Mouse (Mus musculus) right cerebral cortex, adult 2 months (tissue): ENCODE measurements at regions not wholly inside any gene's neighbourhood (a gene's known extent, or its start where the extent isn't known, plus 50 kb on each side); places are given as distances from the start of the nearest gene placed in this dataset.

Experiments used
- DNase-seq, 2 experiments: peaks; one replicate each; pipeline ENCODE4 v3.0.0; 2021 to 2022; ENCODE audit warnings: low spot score in 2 of 2

DNA sequence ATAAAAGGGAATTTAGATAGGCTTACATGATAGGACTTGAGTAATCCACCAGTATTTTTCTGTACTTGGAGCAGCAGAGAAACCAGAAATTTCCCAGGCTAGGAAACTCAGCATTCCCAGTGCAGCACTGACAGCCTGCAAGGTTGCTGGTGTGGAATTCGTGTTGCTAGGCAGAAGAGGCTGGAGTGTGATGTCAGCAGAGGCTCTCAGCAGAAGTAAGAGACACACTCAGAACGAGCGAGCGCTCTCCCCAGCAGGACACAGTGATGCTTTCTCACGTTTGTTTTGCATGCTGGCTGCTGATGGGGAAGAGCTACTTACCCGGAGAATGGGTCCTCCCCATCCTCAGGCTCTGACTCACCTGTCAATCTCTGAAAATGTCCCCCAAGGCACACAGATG is 104.7 kb downstream of the Dusp6 start:
- DNase-seq: peak; percentile 56 to 62

- no peak for DNase-seq
Measured at GRCm38 (mm10) chr10:99375101-99375500, 112.1 kb downstream of the Dusp6 start.

DNA sequence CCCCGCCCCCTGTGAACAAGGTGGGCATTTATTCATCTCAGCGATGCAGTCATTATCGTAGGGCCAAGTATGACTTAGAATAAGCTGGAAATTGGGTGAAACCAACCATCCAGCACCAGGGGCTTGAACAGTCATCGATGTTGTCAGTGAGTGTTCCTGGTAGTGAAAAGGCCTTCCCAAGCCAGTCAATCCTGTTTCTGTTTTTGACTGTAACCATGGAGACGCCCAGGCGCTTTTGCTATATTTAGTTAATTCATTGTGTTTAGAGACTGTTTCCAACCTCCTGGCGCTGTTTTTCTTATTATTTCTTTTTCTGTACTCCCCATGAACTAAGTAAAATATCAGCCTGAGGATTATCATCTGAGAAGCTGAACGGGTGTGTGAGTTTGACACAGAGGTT is 113.4 kb downstream of the Dusp6 start:
- DNase-seq: peak in 1 of 2 experiments; percentile 44

DNA sequence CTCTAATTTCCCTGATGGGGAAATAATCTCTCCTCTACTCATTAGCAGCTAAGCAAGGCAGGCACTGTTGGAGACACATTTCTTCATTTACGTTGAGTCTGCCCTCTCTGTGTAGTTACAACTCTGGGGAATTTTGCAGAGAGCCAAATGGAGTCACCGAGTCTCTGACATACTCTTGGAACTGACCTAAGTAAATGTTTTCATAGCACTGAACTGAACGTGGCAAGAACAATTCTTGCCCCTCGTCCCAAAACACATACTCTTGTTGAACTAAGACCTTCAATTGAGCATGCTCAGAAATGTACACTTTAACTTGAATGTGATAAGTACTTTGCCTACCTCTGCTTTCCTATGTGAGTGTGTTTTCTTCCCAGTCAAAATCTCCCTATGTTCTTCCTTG is 114.5 kb downstream of the Dusp6 start:
- no peak for DNase-seq

DNA sequence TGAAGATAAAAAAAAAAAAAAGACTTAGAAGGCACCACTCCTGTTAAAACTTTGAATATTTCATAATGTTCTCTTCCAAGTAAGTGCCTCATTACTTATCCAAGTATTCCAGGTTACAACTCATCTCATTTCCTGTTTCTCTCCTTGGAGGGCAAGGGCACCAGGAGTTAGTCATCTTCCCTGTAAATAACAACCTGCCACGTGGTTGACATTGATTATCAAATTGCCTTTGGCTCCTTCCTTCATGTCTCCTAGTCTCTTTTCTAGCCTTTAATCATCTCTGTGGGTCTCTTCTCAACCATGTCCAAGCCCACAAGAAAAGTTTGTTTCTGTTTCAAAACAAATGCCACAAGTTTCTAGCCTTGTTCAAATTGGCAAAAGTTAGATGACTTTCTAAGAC is 116.1 kb downstream of the Dusp6 start:
- DNase-seq: no peak

DNA sequence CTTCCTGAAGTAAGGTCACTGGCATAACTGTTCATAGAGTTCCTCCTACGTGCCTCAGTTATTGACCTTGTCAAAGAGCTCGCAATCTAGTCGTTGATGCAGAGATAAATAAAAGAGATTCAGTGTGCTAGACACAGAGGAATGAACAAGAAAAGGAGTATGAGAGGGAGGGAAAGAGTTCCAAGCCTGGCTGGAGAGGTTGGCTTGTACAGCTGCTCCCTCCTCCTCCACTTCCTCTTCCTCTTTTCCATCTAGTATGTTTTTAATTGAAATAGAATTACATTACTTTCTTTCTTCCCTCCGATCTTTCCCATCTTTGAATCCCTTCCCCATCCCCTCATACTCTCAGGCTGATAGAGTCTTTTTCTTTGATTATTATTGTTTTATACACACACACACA is 117.1 kb downstream of the Dusp6 start:
- no peak for DNase-seq

DNA sequence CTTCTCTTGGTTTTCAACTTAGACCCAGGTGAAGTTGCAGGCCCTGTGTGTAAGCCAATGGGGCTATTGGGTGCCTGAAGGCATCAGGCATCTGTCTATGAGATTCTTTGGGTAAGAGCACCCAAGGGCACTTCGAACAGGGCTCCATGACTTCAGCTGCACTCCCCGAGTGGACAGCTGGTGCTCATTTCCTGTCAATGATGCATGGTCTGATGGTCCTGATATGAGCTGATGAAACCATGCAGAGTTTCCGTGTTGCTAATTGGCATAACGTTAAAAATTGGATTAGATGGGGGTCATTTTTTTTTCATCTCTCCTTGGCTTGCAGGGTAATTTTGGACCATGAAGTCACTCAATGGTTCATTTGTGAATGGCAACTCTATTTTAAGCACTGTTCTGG is 120.0 kb downstream of the Dusp6 start:
- DNase-seq: no peak

DNA sequence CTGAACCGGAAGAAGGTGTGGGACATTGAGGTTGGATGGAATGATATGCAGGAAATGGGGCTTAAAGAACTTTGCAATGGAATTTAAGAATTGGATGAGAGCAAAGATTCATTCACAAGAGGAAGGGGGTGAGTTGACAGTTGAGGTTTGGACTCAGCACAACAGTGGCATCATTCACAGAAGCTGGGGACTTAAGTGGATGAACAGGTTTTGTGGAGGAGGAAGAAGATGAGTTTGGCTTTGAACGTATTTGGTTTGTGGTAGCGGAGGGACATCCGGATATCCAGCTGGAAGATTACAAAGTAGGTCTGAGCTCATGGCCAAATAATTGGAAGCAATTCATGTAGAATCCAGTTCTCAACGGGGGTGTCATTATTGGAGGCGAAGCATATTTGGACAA is 121.3 kb downstream of the Dusp6 start:
- DNase-seq: no peak

DNA sequence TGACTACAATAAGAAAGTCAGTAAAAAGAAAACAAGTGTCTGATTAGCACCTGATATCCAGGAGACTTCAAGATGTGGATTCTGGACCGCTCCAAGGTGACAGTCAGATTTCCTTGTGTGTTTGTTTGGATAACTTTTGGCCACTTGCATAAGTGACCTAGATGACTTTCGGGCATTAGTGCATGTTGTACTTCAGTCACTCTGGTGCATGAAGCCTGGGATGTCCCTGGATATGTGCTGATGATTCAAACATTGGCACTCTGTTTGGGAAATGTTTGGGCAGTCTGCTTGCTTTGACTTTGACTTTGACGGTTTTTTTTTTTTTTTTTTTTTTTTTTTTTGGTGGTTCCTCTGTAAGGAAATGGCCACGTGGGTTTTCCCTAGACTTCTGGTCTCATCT is 121.8 kb downstream of the Dusp6 start:
- no peak for DNase-seq

- DNase-seq: no peak
Measured at GRCm38 (mm10) chr10:99385854-99386253, 122.8 kb downstream of the Dusp6 start.

DNA sequence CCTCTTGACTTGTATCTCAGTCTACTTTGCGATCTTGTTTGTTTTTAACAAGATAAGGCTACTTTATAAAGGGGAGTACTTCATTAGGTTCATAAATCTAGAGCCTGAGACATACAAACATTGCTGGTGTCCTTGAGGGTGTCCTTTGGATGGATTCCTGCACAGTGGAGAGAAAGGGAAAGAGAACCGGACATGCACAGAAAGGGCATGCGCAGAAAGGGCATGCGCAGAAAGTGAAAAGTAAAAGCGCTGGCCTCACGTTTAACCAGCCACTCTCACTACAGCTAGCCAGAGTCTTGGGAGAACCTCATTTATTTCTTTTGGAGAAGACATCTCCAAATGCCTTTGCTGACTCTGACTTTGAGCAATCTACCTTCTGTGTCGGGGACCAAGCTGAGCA is 125.5 kb downstream of the Dusp6 start:
- DNase-seq: no peak

DNA sequence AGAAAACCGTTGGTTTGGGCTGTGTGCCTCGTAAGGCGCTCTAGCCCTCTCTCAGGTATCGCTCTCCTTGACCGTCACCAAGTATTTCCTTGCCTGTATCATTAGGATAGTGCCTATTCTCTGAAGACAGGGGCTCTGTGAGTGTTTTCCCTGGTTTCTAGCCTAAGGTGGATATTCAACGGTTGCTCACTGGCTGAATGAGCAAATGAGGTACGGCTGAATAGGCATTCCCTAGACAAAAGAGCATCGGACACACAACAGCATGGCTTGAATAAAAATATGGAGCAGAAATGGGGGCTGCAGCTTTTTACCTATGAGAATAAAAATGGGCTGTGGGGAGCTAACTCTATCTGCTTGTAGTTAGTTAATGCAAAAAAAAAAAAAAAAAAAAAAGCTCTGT is 126.0 kb downstream of the Dusp6 start:
- DNase-seq: no peak

GRCm38 (mm10) chr10:99390609-99391183 is 127.7 kb downstream of the Dusp6 start:
- no peak for DNase-seq

GRCm38 (mm10) chr10:99391725-99392124 is 128.7 kb downstream of the Dusp6 start:
- DNase-seq: no peak

DNA sequence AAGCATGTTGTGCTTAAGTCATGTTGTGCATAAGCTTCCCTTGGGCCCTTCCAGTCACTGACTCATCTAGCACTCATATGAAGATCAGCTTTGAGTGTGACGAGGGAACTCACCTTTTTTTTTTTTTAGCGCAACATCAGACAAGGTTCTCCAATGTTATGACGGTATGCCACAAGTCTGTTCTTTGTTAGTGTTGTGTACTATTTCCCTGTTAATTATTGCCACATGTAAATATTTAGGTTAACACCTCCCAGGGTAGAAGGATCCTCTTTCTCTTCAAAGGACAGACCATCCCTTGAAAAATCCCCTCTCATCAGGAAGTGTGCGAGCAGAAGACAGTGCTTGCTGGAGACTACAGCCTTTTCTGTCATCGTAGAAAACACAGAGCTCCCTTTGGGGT is 129.9 kb downstream of the Dusp6 start:
- no peak for DNase-seq

DNA sequence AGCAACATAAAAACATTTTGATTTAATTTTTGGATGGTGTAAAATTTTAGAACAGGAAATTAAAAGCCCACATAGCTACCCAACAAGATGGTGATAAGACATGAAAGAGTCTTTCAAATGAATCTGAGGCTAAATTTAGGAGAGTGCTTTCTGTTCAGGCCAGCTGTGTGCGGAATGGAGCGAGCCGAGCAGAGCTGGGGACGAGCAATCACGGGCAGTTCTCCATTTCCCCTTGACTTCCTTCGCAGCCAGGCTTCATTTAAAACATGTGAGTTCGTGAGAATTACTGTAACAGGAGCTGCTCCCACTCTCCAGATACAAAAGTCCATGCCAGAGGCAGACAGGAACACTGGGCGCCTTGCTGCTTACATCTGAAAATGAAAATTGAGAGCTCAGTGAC is 130.5 kb downstream of the Dusp6 start:
- peak; percentile 42 to 56 for DNase-seq

GRCm38 (mm10) chr10:99395411-99395810 is 132.4 kb downstream of the Dusp6 start:
- DNase-seq: no peak

- peak; percentile 54 to 60 for DNase-seq
Measured at GRCm38 (mm10) chr10:99396630-99397029, 133.6 kb downstream of the Dusp6 start.

- peak; percentile 55 to 57 for DNase-seq
Measured at GRCm38 (mm10) chr10:99400076-99400475, 137.0 kb downstream of the Dusp6 start.

DNA sequence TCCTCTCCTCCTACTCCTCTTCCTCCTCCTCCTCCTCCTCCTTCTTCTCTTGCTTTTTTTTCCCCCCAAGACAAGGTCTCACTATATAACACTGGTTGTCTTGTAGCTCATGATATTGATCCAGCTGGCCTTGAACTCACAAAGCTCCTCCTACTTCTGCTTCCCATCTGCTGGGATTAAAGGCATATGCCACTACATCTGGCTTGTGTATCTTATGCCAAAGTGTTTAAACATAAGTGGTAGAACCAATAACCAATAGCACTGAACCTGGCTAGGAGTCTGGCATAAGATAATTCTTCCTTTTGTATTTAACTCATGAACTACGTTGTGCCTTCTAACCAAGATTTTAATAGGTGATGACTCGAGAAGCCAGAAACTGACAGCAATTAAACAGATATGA is 143.7 kb downstream of the Dusp6 start:
- no peak for DNase-seq

- DNase-seq: no peak
Measured at GRCm38 (mm10) chr10:99408786-99409185, 145.8 kb downstream of the Dusp6 start.

- DNase-seq: no peak
Measured at GRCm38 (mm10) chr10:99409744-99410143, 146.7 kb downstream of the Dusp6 start.

DNA sequence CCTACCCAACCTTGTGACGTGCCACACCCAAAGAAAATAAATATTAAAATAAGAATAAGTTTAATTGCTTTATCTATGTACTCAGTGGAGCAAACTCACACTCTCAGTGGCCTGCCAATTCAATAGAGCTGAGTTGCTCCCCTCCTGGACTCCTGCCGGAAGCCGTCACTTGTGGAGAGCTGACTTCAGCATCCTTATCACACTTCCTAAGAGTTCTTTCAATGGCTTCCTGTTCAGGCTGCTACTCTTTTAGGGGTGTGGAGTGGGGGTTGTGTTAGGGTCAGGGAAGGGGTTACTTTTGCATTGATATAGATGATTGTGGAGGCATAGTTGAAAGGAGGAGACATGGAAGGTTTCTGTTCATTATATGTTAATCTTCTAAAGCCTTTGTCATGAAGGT is 147.7 kb downstream of the Dusp6 start:
- DNase-seq: no peak

- DNase-seq: no peak
Measured at GRCm38 (mm10) chr10:99413455-99413854, 150.4 kb downstream of the Dusp6 start.
